Mouse (Mus musculus): Measurements from ENCODE around the gene Map3k7. TPM values are rescaled to one million over a fixed set of nuclear protein-coding genes. Genes with fewer than 3 reads are reported as not detected.

Gene Map3k7
- total RNA-seq, 1 experiment from 2014 or later, result 44.2 TPM

DNA sequence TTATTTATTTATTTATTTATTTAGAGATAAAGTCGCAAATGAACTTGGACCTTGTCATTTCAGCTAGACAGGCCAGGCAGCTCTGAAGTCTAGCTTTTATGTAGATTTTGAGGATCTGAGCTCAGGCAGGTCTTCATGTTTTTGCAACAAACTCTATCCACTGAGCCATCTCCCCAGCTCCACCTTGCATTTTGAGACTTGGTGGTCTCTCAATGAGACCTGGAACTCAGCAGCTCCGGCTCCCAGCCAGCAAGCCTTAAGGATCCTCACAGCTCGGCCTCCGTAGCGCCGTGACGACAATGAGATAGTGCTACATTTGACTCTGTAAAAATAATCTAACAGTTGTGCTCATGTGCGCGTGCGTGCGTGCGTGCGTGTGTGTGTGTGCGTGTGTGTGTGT, 89.3 kb downstream of the Map3k7 start:
- no peak for ATAC-seq (ENCODE audit: extremely low read depth, insufficient number of reproducible peaks, low FRiP score, poor library complexity, severe bottlenecking)

DNA sequence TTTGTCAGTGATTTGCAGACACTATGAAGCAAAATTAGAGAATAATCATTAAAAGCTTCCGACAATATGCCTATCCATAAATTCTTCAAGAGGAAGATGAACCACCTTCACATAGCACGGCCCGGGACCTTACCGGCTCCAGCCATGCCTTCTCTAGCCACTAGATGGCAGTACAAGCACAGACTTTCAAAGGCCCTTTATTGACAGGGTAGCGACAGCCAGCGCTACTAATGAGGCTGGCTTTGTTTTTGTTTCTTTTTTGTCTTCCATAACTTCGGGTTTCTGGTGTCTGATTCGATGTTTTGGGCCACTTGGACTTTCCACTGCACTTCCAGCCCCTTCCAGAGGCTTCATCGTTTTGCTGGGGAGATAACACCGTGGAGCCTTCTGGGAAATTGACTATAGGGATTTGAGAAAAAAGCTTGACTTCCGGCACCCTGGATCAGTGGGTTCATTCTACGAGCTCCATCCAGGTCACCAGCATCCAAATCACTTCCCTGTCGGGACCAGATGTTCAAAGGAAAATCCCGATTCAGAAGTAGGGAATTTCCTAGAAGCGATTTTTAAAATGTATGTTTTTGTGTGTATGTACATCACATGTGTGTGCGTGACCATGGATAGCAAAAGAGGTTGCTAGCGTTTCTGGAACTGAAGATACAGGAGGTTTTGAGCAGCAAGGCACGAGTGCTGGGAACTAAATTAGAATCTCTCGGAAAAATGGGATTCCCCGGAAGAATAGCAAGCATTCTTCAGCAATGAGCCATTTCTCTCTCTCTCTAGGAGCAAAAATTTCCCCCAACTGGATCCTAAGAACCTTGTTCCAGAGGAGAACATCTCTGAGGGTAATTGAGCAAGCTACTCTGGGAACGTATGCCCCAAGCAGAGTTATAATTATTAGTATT, 91.5 kb downstream of the Map3k7 start:
- ATAC-seq (ENCODE audit: extremely low read depth, insufficient number of reproducible peaks, low FRiP score, poor library complexity, severe bottlenecking), result peak; percentile 85

DNA sequence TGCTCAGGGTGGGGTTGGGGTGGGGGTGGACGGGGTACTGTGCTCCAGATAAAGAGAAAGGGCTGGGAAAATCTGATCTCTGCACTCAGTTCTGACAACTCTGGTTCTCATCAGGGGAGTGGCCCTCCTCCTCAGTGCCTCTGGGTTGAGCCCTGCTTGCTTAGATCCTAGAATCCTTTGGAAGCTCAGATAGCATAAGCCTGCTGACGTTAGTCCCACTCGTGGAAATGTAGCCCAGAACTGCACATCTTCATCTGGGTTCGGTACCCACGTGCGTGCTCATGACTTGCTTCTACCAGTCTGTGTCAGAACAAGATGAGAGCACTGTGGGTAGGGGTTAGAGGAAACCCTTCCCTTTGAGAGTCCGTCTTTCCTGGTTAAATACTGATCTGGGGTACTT, 92.5 kb downstream of the Map3k7 start:
- no peak for ATAC-seq (ENCODE audit: extremely low read depth, insufficient number of reproducible peaks, low FRiP score, poor library complexity, severe bottlenecking)

DNA sequence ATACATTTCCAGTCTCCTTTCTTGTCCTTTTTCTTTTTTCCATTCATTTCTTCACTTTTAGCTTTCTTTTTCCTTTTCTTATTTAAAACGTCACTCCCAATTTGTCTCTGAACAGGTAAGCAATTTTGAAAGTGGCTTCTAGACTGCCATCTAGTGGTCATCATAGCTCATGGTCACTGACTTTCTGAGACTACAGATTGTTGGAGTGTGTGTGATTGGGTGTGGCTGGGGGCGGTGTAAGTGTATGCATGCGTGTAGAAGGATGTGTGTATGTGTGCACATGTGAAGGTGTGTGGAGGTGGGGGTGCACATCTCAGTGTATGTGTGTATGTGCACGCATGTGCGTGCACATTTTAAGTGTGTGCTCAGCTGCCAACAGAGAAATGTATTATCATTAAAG, 93.2 kb downstream of the Map3k7 start:
- ATAC-seq (ENCODE audit: extremely low read depth, insufficient number of reproducible peaks, low FRiP score, poor library complexity, severe bottlenecking), result peak; percentile 49; the same call in 1 of the 2 replicates

DNA sequence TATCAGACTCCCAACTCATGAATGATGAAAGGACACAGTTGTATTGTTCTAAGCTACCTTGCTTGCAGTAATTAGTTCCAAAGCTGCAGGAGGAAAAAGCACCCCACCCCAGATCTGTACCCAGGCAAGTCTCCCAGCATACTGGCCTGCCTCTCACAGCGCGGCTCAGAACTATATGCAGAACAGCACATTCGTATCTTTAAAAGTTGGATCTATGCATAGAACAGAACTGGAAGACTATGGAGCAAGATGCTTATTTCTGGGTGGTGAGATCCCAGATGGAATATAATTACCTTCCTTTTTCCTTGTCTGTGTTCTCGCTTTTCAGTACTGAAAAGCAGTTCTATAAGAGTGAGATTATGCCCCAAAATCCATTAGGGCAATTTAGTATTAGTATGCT, 96.8 kb downstream of the Map3k7 start:
- no peak for ATAC-seq (ENCODE audit: extremely low read depth, insufficient number of reproducible peaks, low FRiP score, poor library complexity, severe bottlenecking)

DNA sequence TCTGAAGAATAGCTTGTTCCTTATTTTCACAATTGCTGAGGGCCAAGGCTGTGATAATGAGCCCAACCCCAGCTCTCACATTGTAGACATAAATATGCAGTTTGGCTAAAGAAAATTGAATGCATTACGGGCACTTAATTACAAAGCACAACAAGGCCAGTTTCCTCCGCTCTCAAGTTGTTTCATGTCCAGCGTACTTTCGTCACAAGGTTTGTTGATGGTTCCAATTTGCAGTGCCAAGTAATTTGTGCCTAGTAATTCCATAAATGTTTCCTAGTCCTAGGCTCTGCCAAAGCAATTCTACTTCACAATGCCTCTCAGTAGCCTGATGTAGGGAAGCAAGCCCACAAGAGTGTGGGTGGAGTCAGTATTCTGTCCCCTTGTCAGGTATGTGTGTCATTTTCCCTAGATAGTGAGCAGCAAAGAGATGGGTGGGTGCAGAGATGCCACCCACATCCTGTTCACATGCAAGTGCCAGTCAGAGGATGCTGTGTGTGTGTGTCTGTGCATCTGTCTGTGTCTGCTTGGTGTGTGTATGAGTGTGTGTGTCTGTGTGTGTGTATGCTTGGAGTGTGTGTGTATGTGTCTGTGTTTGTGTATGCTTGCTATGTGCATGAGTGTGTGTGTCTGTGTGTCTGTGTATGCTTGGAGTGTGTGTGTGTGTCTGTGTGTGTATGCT, 98.6 kb downstream of the Map3k7 start:
- no peak for ATAC-seq (ENCODE audit: extremely low read depth, insufficient number of reproducible peaks, low FRiP score, poor library complexity, severe bottlenecking)

DNA sequence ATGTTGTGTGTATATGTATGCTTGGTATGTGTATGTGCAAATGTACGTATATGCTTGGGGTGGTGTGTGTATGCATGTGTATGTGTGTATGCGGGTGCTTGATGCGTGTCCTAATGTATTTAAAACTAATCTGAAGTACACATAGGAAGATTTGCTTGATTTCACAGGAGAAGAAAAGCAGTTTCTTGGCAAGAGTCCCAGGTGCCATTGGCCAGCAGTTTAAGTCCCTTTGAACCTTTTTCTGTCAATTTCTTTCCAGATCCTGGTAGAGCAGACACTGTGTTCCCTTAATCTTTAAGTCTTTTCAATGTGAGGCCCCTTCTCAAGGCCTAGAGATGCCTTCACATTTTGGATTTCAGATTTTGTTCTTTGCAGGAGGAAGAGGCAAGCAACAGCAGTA, 99.4 kb downstream of the Map3k7 start:
- ATAC-seq (ENCODE audit: extremely low read depth, insufficient number of reproducible peaks, low FRiP score, poor library complexity, severe bottlenecking), result no peak

Data from neutrophil, adult 5-6 weeks (primary cell).